Mouse (Mus musculus): Measurements from ENCODE around the gene Olfr60. TPM values are rescaled to one million over a fixed set of nuclear protein-coding genes. Genes with fewer than 3 reads are reported as not detected.

Gene Olfr60
- not detected in 2 replicates for polyA plus RNA-seq (2011; ENCODE audit: insufficient read depth, insufficient read length, low replicate concordance, missing spikeins)

DNA sequence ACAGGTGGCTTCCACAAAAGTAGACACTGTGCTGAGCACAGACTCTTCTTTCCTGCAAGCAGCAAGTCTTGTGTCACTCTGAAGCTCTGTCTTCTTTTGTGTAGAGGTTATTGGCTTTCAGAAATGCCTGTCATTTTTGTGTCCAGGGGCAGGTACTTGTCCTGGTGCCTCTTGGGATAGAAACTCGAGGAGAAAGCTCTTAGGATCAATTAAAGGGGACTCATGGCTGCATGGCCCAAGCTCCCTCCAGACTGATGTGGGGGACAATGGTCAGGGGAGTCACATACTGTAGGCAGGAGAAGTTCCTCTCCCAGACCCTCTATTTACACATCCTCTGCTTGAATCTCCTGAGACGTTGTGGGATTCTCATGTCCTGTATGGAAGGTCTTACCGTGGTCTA lies at the start of gene Olfr60:
Gene Olfr60 (minus strand): TSS at position 101 of the 400 bp plus-strand sequence.
- H3K4me1 ChIP-seq (ENCODE audit: control insufficient read depth, insufficient read depth, low read length) = no peaks in the 10 kb centered on the region
- no peak within 1 kb of the TSS for H3K27ac ChIP-seq (ENCODE audit: control insufficient read depth, insufficient read depth, low read depth, low read length, poor library complexity)
- 53% methylated on average over 3 of the region's 3 CpGs for WGBS
- H3K4me3 ChIP-seq (replicated peaks; ENCODE audit: control insufficient read depth, low read depth, low read length) = no peak within 1 kb of the TSS
- TF ChIP-seq CTCF (IDR thresholded peaks at IDR 0.05; ENCODE audit: control insufficient read depth, insufficient read depth, low read length) = no peak
- TF ChIP-seq POLR2A (IDR thresholded peaks at IDR 0.05; ENCODE audit: borderline replicate concordance, control insufficient read depth, low read depth, low read length) = no peak

DNA sequence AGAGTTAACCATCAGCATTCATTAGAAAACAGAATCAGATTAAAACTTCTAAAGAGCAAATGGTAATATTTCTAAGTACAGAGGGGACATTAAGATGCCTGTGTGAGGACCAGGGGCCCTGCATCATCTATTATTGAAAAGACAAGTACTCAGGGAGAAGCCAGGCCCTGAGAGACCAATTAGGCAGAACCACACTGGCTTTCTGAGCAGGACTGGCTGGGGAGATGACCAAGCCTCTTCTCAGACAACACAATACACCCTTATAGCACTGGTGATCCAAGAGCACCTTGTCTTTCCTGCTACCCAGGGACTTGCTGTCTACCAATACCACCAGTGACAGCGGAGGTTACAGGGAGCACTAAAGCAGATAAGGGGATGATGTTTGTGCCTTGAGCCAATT lies 41.3 kb upstream of the Olfr60 start, which contains the start of gene Olfr531:
Gene Olfr531 (minus strand): TSS at position 101 of the 400 bp plus-strand sequence.
- H3K4me3 ChIP-seq (replicated peaks; ENCODE audit: control insufficient read depth, low read depth, low read length) = no peak within 1 kb of the TSS
- H3K4me1 ChIP-seq (ENCODE audit: control insufficient read depth, insufficient read depth, low read length) = no peaks in the 10 kb centered on the region
- 71% methylated on average over 1 of the region's 1 CpGs for WGBS
- TF ChIP-seq CTCF (IDR thresholded peaks at IDR 0.05; ENCODE audit: control insufficient read depth, insufficient read depth, low read length) (no peak), POLR2A (IDR thresholded peaks at IDR 0.05; ENCODE audit: borderline replicate concordance, control insufficient read depth, low read depth, low read length) (no peak)
- no peak within 1 kb of the TSS for H3K27ac ChIP-seq (ENCODE audit: control insufficient read depth, insufficient read depth, low read depth, low read length, poor library complexity)

DNA sequence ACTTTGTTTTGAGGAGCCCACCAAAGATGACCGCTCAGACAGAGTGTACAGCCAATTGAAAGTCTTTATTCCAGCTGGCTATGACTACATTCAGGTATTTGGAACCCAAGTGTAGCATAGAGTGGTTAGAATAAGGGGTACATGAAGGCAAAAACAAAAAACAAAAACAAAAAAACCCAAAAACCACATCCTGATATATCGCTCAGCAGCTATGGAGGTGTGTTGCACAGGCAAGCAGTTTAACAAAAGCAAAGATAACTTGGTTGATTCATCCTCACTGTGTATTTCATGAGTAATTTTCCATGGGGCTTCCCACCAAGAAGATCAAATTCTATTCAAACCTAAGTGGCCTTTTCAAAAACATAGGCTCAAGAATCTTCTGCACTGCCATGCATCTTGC lies 15.4 kb upstream of the Olfr60 start:
- no peak overlapping the region for H3K27ac ChIP-seq (ENCODE audit: control insufficient read depth, insufficient read depth, low read depth, low read length, poor library complexity)
- H3K4me1 ChIP-seq (ENCODE audit: control insufficient read depth, insufficient read depth, low read length) = no peaks in the 10 kb centered on the region
- 86% methylated on average over 2 of the region's 2 CpGs for WGBS
- H3K4me3 ChIP-seq (replicated peaks; ENCODE audit: control insufficient read depth, low read depth, low read length) = no peak overlapping the region
- TF ChIP-seq POLR2A (IDR thresholded peaks at IDR 0.05; ENCODE audit: borderline replicate concordance, control insufficient read depth, low read depth, low read length) = no peak
- no peak for TF ChIP-seq CTCF (IDR thresholded peaks at IDR 0.05; ENCODE audit: control insufficient read depth, insufficient read depth, low read length)

DNA sequence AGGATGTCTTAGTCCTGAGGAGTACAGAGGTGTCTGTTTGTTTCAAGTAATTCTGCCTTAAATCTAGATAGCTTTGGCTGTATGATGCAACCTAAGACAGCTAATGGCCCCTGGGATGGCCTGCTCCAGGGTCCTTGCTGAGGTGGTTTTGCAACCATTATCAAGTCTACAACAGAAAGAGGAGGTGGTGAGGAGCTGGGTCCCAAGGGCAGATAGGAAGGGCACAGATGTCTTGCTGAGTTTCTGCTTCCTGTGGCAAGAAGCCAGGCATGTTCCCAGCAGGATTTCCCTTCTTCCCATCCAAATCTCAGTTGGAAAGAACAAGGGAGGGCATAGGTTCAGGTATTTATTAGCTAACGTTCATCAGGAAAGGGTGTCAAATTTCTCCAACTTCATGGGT lies 14.8 kb upstream of the Olfr60 start, which contains the start of gene Olfr530:
Gene Olfr530 (minus strand): TSS at position 101 of the 400 bp plus-strand sequence.
- H3K4me1 ChIP-seq (ENCODE audit: control insufficient read depth, insufficient read depth, low read length) = no peaks in the 10 kb centered on the region
- H3K4me3 ChIP-seq (replicated peaks; ENCODE audit: control insufficient read depth, low read depth, low read length) = no peak within 1 kb of the TSS
- H3K27ac ChIP-seq (ENCODE audit: control insufficient read depth, insufficient read depth, low read depth, low read length, poor library complexity) = no peak within 1 kb of the TSS
- TF ChIP-seq CTCF (IDR thresholded peaks at IDR 0.05; ENCODE audit: control insufficient read depth, insufficient read depth, low read length) = no peak
- no peak for TF ChIP-seq POLR2A (IDR thresholded peaks at IDR 0.05; ENCODE audit: borderline replicate concordance, control insufficient read depth, low read depth, low read length)
- 47% methylated on average over 1 of the region's 1 CpGs for WGBS

DNA sequence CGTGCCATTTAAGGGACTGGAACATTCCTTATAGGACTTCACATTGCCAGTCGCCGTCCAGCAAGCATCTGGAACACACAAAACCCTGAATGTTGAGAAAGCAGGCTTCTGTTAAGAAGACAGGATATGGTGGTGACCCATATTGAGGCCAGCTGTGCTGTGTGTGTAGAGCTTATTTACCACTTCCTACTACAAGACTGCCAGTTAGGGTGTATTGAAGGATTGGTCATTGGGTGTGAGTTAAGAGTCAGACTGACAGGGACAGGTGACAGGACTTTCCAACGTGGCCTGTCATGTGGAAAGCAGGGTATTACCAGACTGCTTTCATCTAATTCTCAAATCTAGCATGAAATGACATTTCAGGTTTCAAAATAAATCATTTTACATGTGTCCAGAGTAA lies 12.8 kb upstream of the Olfr60 start:
- TF ChIP-seq POLR2A (IDR thresholded peaks at IDR 0.05; ENCODE audit: borderline replicate concordance, control insufficient read depth, low read depth, low read length) (no peak), CTCF (IDR thresholded peaks at IDR 0.05; ENCODE audit: control insufficient read depth, insufficient read depth, low read length) (no peak)
- Histone ChIP-seq H3K4me3 (replicated peaks; ENCODE audit: control insufficient read depth, low read depth, low read length) (no peak overlapping the region), H3K27ac (ENCODE audit: control insufficient read depth, insufficient read depth, low read depth, low read length, poor library complexity) (no peak overlapping the region), H3K4me1 (ENCODE audit: control insufficient read depth, insufficient read depth, low read length) (no peaks in the 10 kb centered on the region)
- WGBS = 55% methylated on average over 4 of the region's 4 CpGs

DNA sequence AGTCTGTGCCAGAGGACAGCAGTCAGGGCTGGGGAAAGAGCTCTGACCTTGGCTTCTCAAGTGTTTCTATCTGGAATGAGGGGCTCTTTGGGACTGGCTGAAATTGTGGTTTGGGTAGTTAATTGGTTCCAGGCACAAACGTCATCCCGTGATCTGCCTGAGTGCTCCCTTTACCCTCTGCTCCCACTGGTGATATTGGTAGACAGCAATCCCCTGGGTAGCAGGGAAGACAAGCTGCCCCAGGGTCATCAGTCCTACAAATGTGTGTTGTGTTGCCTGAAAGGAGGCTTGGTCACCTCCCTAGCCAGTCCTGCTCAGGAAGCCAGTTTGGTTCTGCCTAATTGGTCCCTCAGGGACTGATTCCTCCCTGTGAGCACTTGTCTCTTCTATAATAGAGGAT lies 27.8 kb downstream of the Olfr60 start, which contains the start of gene Olfr527:
Gene Olfr527 (plus strand): TSS at position 301 of the 400 bp plus-strand sequence.
- H3K4me3 ChIP-seq (replicated peaks; ENCODE audit: control insufficient read depth, low read depth, low read length) = no peak within 1 kb of the TSS
- no peak for TF ChIP-seq POLR2A (IDR thresholded peaks at IDR 0.05; ENCODE audit: borderline replicate concordance, control insufficient read depth, low read depth, low read length)
- TF ChIP-seq CTCF (IDR thresholded peaks at IDR 0.05; ENCODE audit: control insufficient read depth, insufficient read depth, low read length) = no peak
- WGBS = 84% methylated on average over 2 of the region's 2 CpGs

DNA sequence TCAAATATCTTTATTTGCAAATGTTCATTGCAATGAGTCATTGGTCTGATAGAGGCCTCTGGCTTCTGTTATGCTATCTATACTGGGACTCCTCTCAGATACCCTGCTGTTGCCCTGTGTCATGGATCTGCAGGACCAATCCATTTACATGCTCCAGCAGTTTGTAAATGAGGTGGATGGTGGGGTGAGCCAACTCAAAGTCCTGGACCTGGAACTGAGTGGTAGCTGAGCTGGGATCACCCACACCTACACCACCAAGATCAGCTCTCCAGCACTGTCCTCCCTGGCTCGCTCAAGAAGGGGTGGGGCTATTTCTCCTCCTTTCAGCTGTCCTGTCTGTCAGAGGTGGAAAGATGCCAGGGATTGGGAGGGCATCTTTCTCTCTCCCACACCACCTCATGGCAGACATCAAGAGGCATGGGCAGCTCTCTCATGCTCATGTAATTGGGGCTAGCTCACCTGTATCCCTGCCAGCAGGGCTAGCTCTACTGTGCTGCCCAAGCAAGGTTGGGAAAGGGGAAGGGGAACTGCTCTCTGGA lies 31.6 kb downstream of the Olfr60 start:
- no peak overlapping the region for H3K27ac ChIP-seq (ENCODE audit: control insufficient read depth, insufficient read depth, low read depth, low read length, poor library complexity)
- TF ChIP-seq POLR2A (IDR thresholded peaks at IDR 0.05; ENCODE audit: borderline replicate concordance, control insufficient read depth, low read depth, low read length) (no peak), CTCF (IDR thresholded peaks at IDR 0.05; ENCODE audit: control insufficient read depth, insufficient read depth, low read length) (no peak)
- H3K4me3 ChIP-seq (replicated peaks; ENCODE audit: control insufficient read depth, low read depth, low read length) = no peak overlapping the region
- WGBS = 35% methylated on average over 1 of the region's 1 CpGs
- no peaks in the 10 kb centered on the region for H3K4me1 ChIP-seq (ENCODE audit: control insufficient read depth, insufficient read depth, low read length)

More for the DNA sequence above, 27.8 kb downstream of the Olfr60 start, which contains the start of gene Olfr527:
- Histone ChIP-seq H3K4me1 (ENCODE audit: control insufficient read depth, insufficient read depth, low read length) (no peaks in the 10 kb centered on the region), H3K27ac (ENCODE audit: control insufficient read depth, insufficient read depth, low read depth, low read length, poor library complexity) (no peak within 1 kb of the TSS)

DNA sequence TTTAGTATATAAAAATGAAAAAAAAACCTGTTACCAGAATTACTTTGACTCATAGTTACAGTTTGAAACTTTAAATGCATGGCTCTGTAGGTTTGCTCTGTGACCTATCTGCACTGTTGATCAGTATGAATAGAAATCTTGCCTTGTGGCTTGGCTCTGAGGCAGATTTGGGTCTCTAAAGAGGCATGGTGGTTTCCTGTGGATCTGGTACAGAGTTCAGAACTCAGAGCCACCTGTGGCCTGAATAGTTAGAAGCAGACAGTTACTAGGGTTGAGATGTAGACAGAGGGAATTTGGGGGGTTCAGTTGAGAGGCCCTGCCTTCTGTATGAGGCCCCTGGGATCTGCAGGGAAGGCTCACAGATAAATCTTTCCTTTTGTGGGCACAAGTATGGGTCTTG lies 40.3 kb downstream of the Olfr60 start:
- TF ChIP-seq POLR2A (IDR thresholded peaks at IDR 0.05; ENCODE audit: borderline replicate concordance, control insufficient read depth, low read depth, low read length) (no peak), CTCF (IDR thresholded peaks at IDR 0.05; ENCODE audit: control insufficient read depth, insufficient read depth, low read length) (no peak)
- Histone ChIP-seq H3K4me3 (replicated peaks; ENCODE audit: control insufficient read depth, low read depth, low read length) (no peak overlapping the region), H3K4me1 (ENCODE audit: control insufficient read depth, insufficient read depth, low read length) (no peaks in the 10 kb centered on the region), H3K27ac (ENCODE audit: control insufficient read depth, insufficient read depth, low read depth, low read length, poor library complexity) (no peak overlapping the region)

All from bone marrow, adult 2 months (tissue).